Mouse (Mus musculus) kidney, postnatal 0 days (tissue): ENCODE measurements at regions not wholly inside any gene's neighbourhood (a gene's known extent, or its start where the extent isn't known, plus 50 kb on each side); places are given as distances from the start of the nearest gene placed in this dataset.
"Not testable (repeated sequence)": the region's sequence is repeated elsewhere in the genome, so short reads cannot be mapped to it uniquely, and the experiment has no call there.

ENCODE experiments used
- ATAC-seq: fragments of 200-750 bp; cut with Nextera tagmentation; replicated peaks from 2 replicates; pipeline ENCODE4 v1.8.0; 2017; ENCODE audit warnings: low read depth, moderate number of reproducible peaks, moderate TSS enrichment, moderate library complexity; ENCODE audit not compliant: low FRiP score
- DNase-seq: peaks from one replicate; pipeline ENCODE4 v3.0.0-alpha.2; 2016; ENCODE audit warnings: low spot score
- H3K27ac ChIP-seq: fragments of 300-500 bp; sonication (generic); 2 replicates; pipeline ENCODE4 v1.5.1; 2014; ENCODE audit warnings: mild to moderate bottlenecking
- H3K27me3 ChIP-seq: fragments of 300-500 bp; sonication (generic); 2 replicates; pipeline ENCODE4 v1.6.1; 2014; ENCODE audit warnings: low read length, mixed read lengths; ENCODE audit not compliant: insufficient read depth
- H3K36me3 ChIP-seq: fragments of 300-500 bp; sonication (generic); 2 replicates; pipeline ENCODE4 v1.6.1; 2014; ENCODE audit warnings: low read length, mixed read lengths; ENCODE audit not compliant: insufficient read depth
- H3K4me1 ChIP-seq: fragments of 300-500 bp; sonication (generic); replicated peaks from 2 replicates; pipeline ENCODE4 v1.6.1; 2014; ENCODE audit warnings: antibody characterized with exemption, low read length, mixed read lengths; ENCODE audit not compliant: insufficient read depth
- H3K4me2 ChIP-seq: fragments of 300-500 bp; sonication (generic); 2 replicates; pipeline ENCODE4 v1.6.1; 2014; ENCODE audit warnings: mild to moderate bottlenecking, low read length, moderate library complexity, mixed read lengths
- H3K4me3 ChIP-seq: fragments of 300-500 bp; sonication (generic); replicated peaks from 2 replicates; pipeline ENCODE4 v1.5.1; 2014; ENCODE audit warnings: low read depth, low read length
- H3K9ac ChIP-seq: fragments of 300-500 bp; sonication (generic); 2 replicates; pipeline ENCODE4 v1.6.1; 2014; ENCODE audit warnings: low read depth, low read length
- H3K9me3 ChIP-seq: fragments of 300-500 bp; sonication (generic); replicated peaks from 2 replicates; pipeline ENCODE4 v1.6.1; 2016; ENCODE audit warnings: low read length, inconsistent platforms, mixed read lengths
- CTCF ChIP-seq: IDR thresholded peaks from 2 replicates; pipeline ENCODE4 v1.5.1; 2016; ENCODE audit warnings: antibody characterized with exemption, low read depth, mild to moderate bottlenecking, moderate library complexity
- WGBS: fragments of 180-500 bp; shearing (Covaris S2); extraction: QIAGEN DNeasy Blood & Tissue Kit; methylation state at CpG from one replicate; pipeline ENCODE4 v1.1.7; 2014; 5-methylcytosine and 5-hydroxymethylcytosine counted together

GRCm38 (mm10) chr8:7267406-7267805 lies 1393.6 kb downstream of the Efnb2 start:
- Histone ChIP-seq H3K4me3 (no peak overlapping the region), H3K4me1 (no peaks in the 10 kb centered on the region), H3K27ac (no peak overlapping the region), H3K9ac (no peak overlapping the region), H3K27me3 (no peaks in the 10 kb centered on the region), H3K36me3 (no peaks in the 10 kb centered on the region), H3K9me3 (no peaks in the 10 kb centered on the region), H3K4me2 (no peak overlapping the region)
- no peak for DNase-seq
- WGBS, result 91% methylated on average over 3 of the region's 3 CpGs
- no peak for TF ChIP-seq CTCF
- no peak for ATAC-seq

DNA sequence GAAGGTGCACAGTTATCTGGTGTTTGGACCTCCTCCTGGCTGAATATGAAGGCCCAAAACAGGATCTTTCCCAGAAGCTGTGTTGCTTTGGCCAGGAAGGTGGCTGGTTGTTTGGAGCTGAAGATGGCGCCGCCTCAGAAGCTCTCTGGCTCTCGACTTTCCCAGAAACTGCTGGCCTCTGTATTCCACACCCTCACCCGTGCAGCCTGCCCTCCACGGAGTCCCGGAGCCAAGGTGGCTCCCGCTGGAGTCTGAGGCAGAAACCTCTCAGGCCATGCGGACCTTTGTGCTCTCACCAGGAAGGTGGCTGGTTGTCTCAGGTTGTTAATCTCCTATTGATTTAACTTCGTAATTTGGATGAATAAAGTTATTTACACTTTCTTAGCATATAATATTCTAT lies 1406.7 kb downstream of the Efnb2 start:
- H3K4me2 ChIP-seq, H3K4me3 ChIP-seq, H3K9me3 ChIP-seq, H3K36me3 ChIP-seq, H3K27me3 ChIP-seq, H3K9ac ChIP-seq, ATAC-seq, H3K27ac ChIP-seq, DNase-seq, H3K4me1 ChIP-seq: not testable (repeated sequence)
- WGBS, result 90% methylated on average over 9 of the region's 9 CpGs

- no peak overlapping the region for H3K4me2 ChIP-seq
- no peak overlapping the region for H3K27ac ChIP-seq
- WGBS, result 95% methylated on average over 1 of the region's 1 CpGs
- H3K9me3 ChIP-seq, result no peaks in the 10 kb centered on the region
- no peaks in the 10 kb centered on the region for H3K4me1 ChIP-seq
- H3K9ac ChIP-seq, result no peak overlapping the region
- DNase-seq, result no peak
- H3K4me3 ChIP-seq, result no peak overlapping the region
- no peaks in the 10 kb centered on the region for H3K27me3 ChIP-seq
- no peaks in the 10 kb centered on the region for H3K36me3 ChIP-seq
- TF ChIP-seq CTCF, result no peak
- no peak for ATAC-seq
Measured at GRCm38 (mm10) chr8:7240321-7240720, 1420.7 kb downstream of the Efnb2 start.

DNA sequence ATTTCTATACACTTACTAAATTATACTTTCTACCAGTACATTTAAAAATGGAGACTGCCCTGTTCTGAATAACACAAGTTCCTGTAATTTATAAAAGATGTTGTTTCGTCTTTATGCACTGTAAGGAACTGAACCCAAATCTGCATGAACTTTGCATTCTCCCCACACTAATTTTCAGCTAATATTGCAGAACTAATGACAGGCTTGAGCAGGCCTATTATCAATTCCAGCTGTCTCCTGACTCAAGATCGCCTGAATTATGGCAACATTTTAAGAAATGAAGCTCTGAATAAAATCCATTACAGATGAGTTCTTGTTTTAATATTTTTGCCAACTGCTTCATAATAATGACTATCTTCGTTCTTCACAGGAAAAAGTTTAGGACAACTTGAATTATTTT lies 1427.0 kb downstream of the Efnb2 start:
- no peaks in the 10 kb centered on the region for H3K36me3 ChIP-seq
- H3K27ac ChIP-seq, result no peak overlapping the region
- no peaks in the 10 kb centered on the region for H3K9me3 ChIP-seq
- no peak overlapping the region for H3K9ac ChIP-seq
- DNase-seq (no peak), ATAC-seq (no peak)
- no peak for TF ChIP-seq CTCF
- 82% methylated on average over 3 of the region's 3 CpGs for WGBS
- H3K4me3 ChIP-seq, result no peak overlapping the region
- H3K4me1 ChIP-seq, result no peaks in the 10 kb centered on the region
- no peak overlapping the region for H3K4me2 ChIP-seq
- no peaks in the 10 kb centered on the region for H3K27me3 ChIP-seq

GRCm38 (mm10) chr8:7219300-7219699 lies 1441.7 kb downstream of the Efnb2 start:
- ATAC-seq (no peak), DNase-seq (no peak)
- H3K36me3 ChIP-seq, result no peaks in the 10 kb centered on the region
- no peaks in the 10 kb centered on the region for H3K27me3 ChIP-seq
- H3K9ac ChIP-seq, result no peak overlapping the region
- no peak overlapping the region for H3K4me2 ChIP-seq
- H3K27ac ChIP-seq, result no peak overlapping the region
- WGBS, result 66% methylated on average over 3 of the region's 3 CpGs
- no peaks in the 10 kb centered on the region for H3K9me3 ChIP-seq
- TF ChIP-seq CTCF, result no peak
- H3K4me1 ChIP-seq, result no peaks in the 10 kb centered on the region
- no peak overlapping the region for H3K4me3 ChIP-seq

GRCm38 (mm10) chr8:7207178-7207577 lies 1453.9 kb downstream of the Efnb2 start:
- Histone ChIP-seq H3K4me2 (no peak overlapping the region), H3K27me3 (no peaks in the 10 kb centered on the region), H3K27ac (no peak overlapping the region), H3K4me1 (no peaks in the 10 kb centered on the region), H3K36me3 (no peaks in the 10 kb centered on the region), H3K4me3 (no peak overlapping the region), H3K9ac (no peak overlapping the region), H3K9me3 (no peaks in the 10 kb centered on the region)
- no peak for TF ChIP-seq CTCF
- DNase-seq (no peak), ATAC-seq (no peak)
- 37% methylated on average over 3 of the region's 3 CpGs for WGBS

- no peaks in the 10 kb centered on the region for H3K27me3 ChIP-seq
- no peak overlapping the region for H3K4me2 ChIP-seq
- ATAC-seq (no peak), DNase-seq (no peak)
- no peaks in the 10 kb centered on the region for H3K36me3 ChIP-seq
- H3K9ac ChIP-seq, result no peak overlapping the region
- TF ChIP-seq CTCF, result no peak
- no peak overlapping the region for H3K4me3 ChIP-seq
- H3K4me1 ChIP-seq, result no peaks in the 10 kb centered on the region
- H3K27ac ChIP-seq, result no peak overlapping the region
- no peaks in the 10 kb centered on the region for H3K9me3 ChIP-seq
Measured at GRCm38 (mm10) chr8:7206596-7206995, 1454.4 kb downstream of the Efnb2 start.
